ENCODE assay signal across 14 mouse cellular contexts in the genomic region with DNA sequence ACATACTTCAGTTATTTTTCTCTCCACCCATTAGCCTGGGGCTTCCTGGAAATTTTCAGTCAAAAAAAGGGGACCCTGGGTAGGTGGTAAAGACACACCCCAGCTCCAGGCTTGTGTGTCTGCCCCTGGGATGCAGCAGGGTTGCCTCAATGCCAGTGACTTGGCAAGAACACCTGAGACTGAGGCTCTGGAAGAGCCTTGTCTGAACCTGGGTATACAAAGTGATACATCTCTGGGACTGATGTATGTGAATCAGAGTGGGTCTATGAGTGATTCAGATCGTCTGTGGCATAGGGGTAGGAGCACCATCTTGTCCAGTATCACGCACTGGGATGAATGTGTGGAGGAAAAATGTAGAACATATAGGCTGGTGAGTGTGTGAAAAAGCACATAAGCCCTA. TPM values are rescaled to one million over a fixed set of nuclear protein-coding genes. Genes with fewer than 3 reads are reported as not detected.
DNase-seq lines count a peak whose midpoint lies in the region; ATAC-seq lines count a peak whose summit lies in the region.
"Had no signal": no experiment of that assay in that cellular context is flagged by ENCODE, and none has a peak within 500 bp of the region (broad histone marks: within the 10 kb centered on the region; RNA-seq: fewer than 3 reads in every experiment).

No protein-coding gene starts in this region.

- peaks cover 54% of the 10 kb centered on the region for H3K4me1 ChIP-seq in liver, embryonic 12.5 days
- peaks cover 13% of the 10 kb centered on the region for H3K4me1 ChIP-seq in forebrain, embryonic 14.5 days (ENCODE audit: control insufficient read depth, insufficient read depth, low read length)
- peaks cover 43% of the 10 kb centered on the region for H3K4me1 ChIP-seq in liver, embryonic 13.5 days (replicated peaks)
- H3K4me1 ChIP-seq in midbrain, embryonic 16.5 days (ENCODE audit: control insufficient read depth, insufficient read depth, low read length): peaks cover 15% of the 10 kb centered on the region

- no peak overlapping the region for H3K9ac ChIP-seq in liver, embryonic 12.5 days
- H3K9ac ChIP-seq in forebrain, embryonic 14.5 days (ENCODE audit: low read length): no peak overlapping the region
- no peak overlapping the region for H3K9ac ChIP-seq in liver, embryonic 13.5 days
- no peak overlapping the region for H3K9ac ChIP-seq in midbrain, embryonic 16.5 days (ENCODE audit: low read depth, low read length)

- intact Hi-C loops in left cerebral cortex, postnatal 4 days (cut with DNase I): no loop called here

- H3K4me3 ChIP-seq in liver, embryonic 12.5 days: no peak overlapping the region
- no peak overlapping the region for H3K4me3 ChIP-seq in forebrain, embryonic 14.5 days (ENCODE audit: low read depth, low read length)
- no peak overlapping the region for H3K4me3 ChIP-seq in liver, embryonic 13.5 days (replicated peaks)
- H3K4me3 ChIP-seq in midbrain, embryonic 16.5 days (ENCODE audit: low read depth, low read length): no peak overlapping the region

- 81% methylated on average over 2 of the region's 2 CpGs for WGBS in liver, embryonic 12.5 days (ENCODE audit: insufficient replicate concordance)
- 95% methylated on average over 2 of the region's 2 CpGs for WGBS in forebrain, embryonic 14.5 days
- WGBS in liver, embryonic 13.5 days (ENCODE audit: insufficient replicate concordance): 81% methylated on average over 2 of the region's 2 CpGs
- WGBS in midbrain, embryonic 16.5 days: 94% methylated on average over 2 of the region's 2 CpGs

- H3K36me3 ChIP-seq in liver, embryonic 12.5 days: no peaks in the 10 kb centered on the region
- no peaks in the 10 kb centered on the region for H3K36me3 ChIP-seq in forebrain, embryonic 14.5 days (ENCODE audit: control insufficient read depth, insufficient read depth, low read length)
- H3K36me3 ChIP-seq in liver, embryonic 13.5 days: no peaks in the 10 kb centered on the region
- no peaks in the 10 kb centered on the region for H3K36me3 ChIP-seq in midbrain, embryonic 16.5 days (ENCODE audit: control insufficient read depth, insufficient read depth, low read length)
- H3K36me3 ChIP-seq: liver, embryonic 15.5 days had no signal

- no peak overlapping the region for H3K27ac ChIP-seq in liver, embryonic 12.5 days
- 0 out of 2 replicates have a peak overlapping the region, but pooled peaks have one; percentile 15 for H3K27ac ChIP-seq in forebrain, embryonic 14.5 days (ENCODE audit: low read depth, low read length)
- H3K27ac ChIP-seq in liver, embryonic 13.5 days: no peak overlapping the region
- no peak overlapping the region for H3K27ac ChIP-seq in midbrain, embryonic 16.5 days (ENCODE audit: low read length)
- H3K27ac ChIP-seq: layer of hippocampus, adult 2 months; liver, embryonic 15.5 days had no signal

- H3K27me3 ChIP-seq in liver, embryonic 12.5 days (replicated peaks): peaks cover 33% of the 10 kb centered on the region
- no peaks in the 10 kb centered on the region for H3K27me3 ChIP-seq in forebrain, embryonic 14.5 days (replicated peaks; ENCODE audit: control insufficient read depth, insufficient read depth, low read length)
- peaks cover 21% of the 10 kb centered on the region for H3K27me3 ChIP-seq in liver, embryonic 13.5 days
- H3K27me3 ChIP-seq in midbrain, embryonic 16.5 days (ENCODE audit: control insufficient read depth, insufficient read depth, low read depth, low read length): no peaks in the 10 kb centered on the region

- peak overlapping the region; percentile 80; the same call in 1 of the 2 replicates for H3K4me2 ChIP-seq in liver, embryonic 12.5 days
- H3K4me2 ChIP-seq in forebrain, embryonic 14.5 days (ENCODE audit: low read length): 0 out of 2 replicates have a peak overlapping the region, but pooled peaks have one; percentile 94
- peak overlapping the region; percentile 85 for H3K4me2 ChIP-seq in liver, embryonic 13.5 days
- H3K4me2 ChIP-seq in midbrain, embryonic 16.5 days (ENCODE audit: low read length): no peak overlapping the region

- H3K9me3 ChIP-seq in liver, embryonic 12.5 days (replicated peaks): no peaks in the 10 kb centered on the region
- H3K9me3 ChIP-seq in forebrain, embryonic 14.5 days (replicated peaks; ENCODE audit: control insufficient read depth, low read length): no peaks in the 10 kb centered on the region
- no peaks in the 10 kb centered on the region for H3K9me3 ChIP-seq in liver, embryonic 13.5 days (replicated peaks)
- H3K9me3 ChIP-seq in midbrain, embryonic 16.5 days (replicated peaks; ENCODE audit: control insufficient read depth, low read length, poor library complexity, severe bottlenecking): no peaks in the 10 kb centered on the region
- H3K9me3 ChIP-seq: liver, embryonic 15.5 days had no signal

- DNase-seq in heart, adult 11 months: peak; percentile 93
- DNase-seq in heart, adult 8-10 months (ENCODE audit: low spot score): no peak
- DNase-seq in liver: no peak
- DNase-seq in forebrain, embryonic 14.5 days (ENCODE audit: low spot score): no peak
- DNase-seq in liver, embryonic 13.5 days: no peak
- no peak for DNase-seq in left cerebral cortex, postnatal 4 days
- DNase-seq: adrenal gland, postnatal 14 days; cerebellum, adult 8-10 months had no signal

- ATAC-seq in liver, embryonic 12.5 days: no peak
- no peak for ATAC-seq in forebrain, embryonic 14.5 days
- ATAC-seq in liver, embryonic 13.5 days (ENCODE audit: low read depth): no peak
- no peak for ATAC-seq in midbrain, embryonic 16.5 days

RNA-seq across cellular contexts. Expression of a gene that starts 1.0 kb away (rescaled TPM):
- 100 to 1,000 TPM; 124 to 205 (median 189) TPM for total RNA-seq in heart, adult 8-10 months (2022)
- 6.4 and 7.3 TPM in 2 replicates for polyA plus RNA-seq in liver, embryonic 12.5 days (2016; fragmentation: Nextera tagmentation; extraction: Ambion mirVana)
- 4.0 and 4.7 TPM in 2 replicates for polyA plus RNA-seq in forebrain, embryonic 14.5 days (2014; fragmentation: Nextera tagmentation; extraction: Ambion mirVana)
- 2.6 and 3.2 TPM in 2 replicates for polyA plus RNA-seq in liver, embryonic 13.5 days (2015; fragmentation: Nextera tagmentation; extraction: Ambion mirVana)
- total RNA-seq in left cerebral cortex, postnatal 4 days (2021): 10 to 100 TPM; 14.9 to 15.0 TPM
- 3.4 and 3.6 TPM in 2 replicates for polyA plus RNA-seq in midbrain, embryonic 16.5 days (2015; fragmentation: Nextera tagmentation; extraction: Ambion mirVana)
- total RNA-seq: monocyte, adult 5-6 weeks had no signal

RNA-seq across cellular contexts. Expression of a gene that starts 14.4 kb away (rescaled TPM):
- total RNA-seq in heart, adult 8-10 months (2022): not detected
- polyA plus RNA-seq in liver, embryonic 12.5 days (2016; fragmentation: Nextera tagmentation; extraction: Ambion mirVana): not detected in 2 replicates
- not detected in 2 replicates for polyA plus RNA-seq in forebrain, embryonic 14.5 days (2014; fragmentation: Nextera tagmentation; extraction: Ambion mirVana)
- not detected in 2 replicates for polyA plus RNA-seq in liver, embryonic 13.5 days (2015; fragmentation: Nextera tagmentation; extraction: Ambion mirVana)
- total RNA-seq in left cerebral cortex, postnatal 4 days (2021): not detected
- not detected in 2 replicates for polyA plus RNA-seq in midbrain, embryonic 16.5 days (2015; fragmentation: Nextera tagmentation; extraction: Ambion mirVana)
- total RNA-seq: adrenal gland, postnatal 14 days; heart, adult 18-20 months; layer of hippocampus, adult 2 months; monocyte, adult 5-6 weeks had no signal
- polyA plus RNA-seq: liver, embryonic 15.5 days had no signal

RNA-seq across cellular contexts. Expression of a gene that starts 37.2 kb away (rescaled TPM):
- not detected for total RNA-seq in heart, adult 8-10 months (2022)
- not detected in 2 replicates for polyA plus RNA-seq in liver, embryonic 12.5 days (2016; fragmentation: Nextera tagmentation; extraction: Ambion mirVana)
- not detected in 2 replicates for polyA plus RNA-seq in forebrain, embryonic 14.5 days (2014; fragmentation: Nextera tagmentation; extraction: Ambion mirVana)
- 0.17 TPM in 1 of 2 replicates, not detected in the other for polyA plus RNA-seq in liver, embryonic 13.5 days (2015; fragmentation: Nextera tagmentation; extraction: Ambion mirVana)
- not detected for total RNA-seq in left cerebral cortex, postnatal 4 days (2021)
- polyA plus RNA-seq in midbrain, embryonic 16.5 days (2015; fragmentation: Nextera tagmentation; extraction: Ambion mirVana): not detected in 2 replicates
- total RNA-seq: adrenal gland, postnatal 14 days; heart, adult 18-20 months; layer of hippocampus, adult 2 months; monocyte, adult 5-6 weeks had no signal

RNA-seq across cellular contexts. Expression of a gene that starts 57.9 kb away (rescaled TPM):
- total RNA-seq in heart, adult 8-10 months (2022): not detected
- not detected in 2 replicates for polyA plus RNA-seq in liver, embryonic 12.5 days (2016; fragmentation: Nextera tagmentation; extraction: Ambion mirVana)
- polyA plus RNA-seq in forebrain, embryonic 14.5 days (2014; fragmentation: Nextera tagmentation; extraction: Ambion mirVana): not detected in 2 replicates
- polyA plus RNA-seq in liver, embryonic 13.5 days (2015; fragmentation: Nextera tagmentation; extraction: Ambion mirVana): not detected in 2 replicates
- not detected for total RNA-seq in left cerebral cortex, postnatal 4 days (2021)
- polyA plus RNA-seq in midbrain, embryonic 16.5 days (2015; fragmentation: Nextera tagmentation; extraction: Ambion mirVana): not detected in 2 replicates
- total RNA-seq: adrenal gland, postnatal 14 days; heart, adult 18-20 months; layer of hippocampus, adult 2 months; monocyte, adult 5-6 weeks had no signal
- polyA plus RNA-seq: liver, embryonic 15.5 days had no signal
